Mouse (Mus musculus) midbrain, embryonic 11.5 days (tissue): ENCODE measurements around the gene Acer3. TPM values are rescaled to one million over a fixed set of nuclear protein-coding genes. Genes with fewer than 3 reads are reported as not detected.

Source experiments
- ATAC-seq: fragments of 200-750 bp; cut with Nextera tagmentation; 2 replicates; pipeline ENCODE4 v1.8.0; 2017; ENCODE audit warnings: moderate TSS enrichment, moderate library complexity; ENCODE audit not compliant: low FRiP score
- DNase-seq: peaks from one replicate; pipeline ENCODE4 v3.0.0; 2015; ENCODE audit warnings: low spot score; ENCODE audit errors: missing footprints
- H3K27ac ChIP-seq: fragments of 300-500 bp; sonication (generic); 2 replicates; pipeline ENCODE4 v1.5.1; 2014; ENCODE audit warnings: low read depth, low read length
- H3K27me3 ChIP-seq: fragments of 300-500 bp; sonication (generic); 2 replicates; pipeline ENCODE4 v1.6.1; 2014; ENCODE audit warnings: mild to moderate bottlenecking, low read length, moderate library complexity, mixed read lengths; ENCODE audit not compliant: control insufficient read depth, insufficient read depth
- H3K36me3 ChIP-seq: fragments of 300-500 bp; sonication (generic); 2 replicates; pipeline ENCODE4 v1.6.1; 2014; ENCODE audit warnings: mild to moderate bottlenecking, low read length, moderate library complexity, mixed read lengths; ENCODE audit not compliant: control insufficient read depth, insufficient read depth
- H3K4me1 ChIP-seq: fragments of 300-500 bp; sonication (generic); 2 replicates; pipeline ENCODE4 v1.6.1; 2014; ENCODE audit warnings: low read length; ENCODE audit not compliant: control insufficient read depth, insufficient read depth
- H3K4me2 ChIP-seq: fragments of 300-500 bp; sonication (generic); 2 replicates; pipeline ENCODE4 v1.6.1; 2014; ENCODE audit warnings: mild to moderate bottlenecking, moderate library complexity
- H3K4me3 ChIP-seq: fragments of 300-500 bp; sonication (generic); 2 replicates; pipeline ENCODE4 v1.5.1; 2014; ENCODE audit warnings: low read depth, low read length
- H3K9ac ChIP-seq: fragments of 300-500 bp; sonication (generic); 2 replicates; pipeline ENCODE4 v1.6.1; 2014; ENCODE audit warnings: low read length
- H3K9me3 ChIP-seq: fragments of 300-500 bp; sonication (generic); 2 replicates; pipeline ENCODE4 v1.6.1; 2016; ENCODE audit warnings: low read length; ENCODE audit not compliant: control insufficient read depth
- WGBS: fragments of 180-500 bp; shearing (Covaris S2); extraction: QIAGEN DNeasy Blood & Tissue Kit; methylation state at CpG from one replicate; pipeline ENCODE4 v1.1.7; 2014; 5-methylcytosine and 5-hydroxymethylcytosine counted together
- polyA plus RNA-seq: library from polyadenylated mRNA; unstranded; fragments of >200 nt; fragmentation: Nextera tagmentation; extraction: Ambion mirVana; gene quantifications from 2 replicates; pipeline ENCODE4 v1.2.1, GENCODE M21; 2014

The Acer3 gene
- polyA plus RNA-seq, 1 experiment from 2014 or later: 16.6 TPM

DNA sequence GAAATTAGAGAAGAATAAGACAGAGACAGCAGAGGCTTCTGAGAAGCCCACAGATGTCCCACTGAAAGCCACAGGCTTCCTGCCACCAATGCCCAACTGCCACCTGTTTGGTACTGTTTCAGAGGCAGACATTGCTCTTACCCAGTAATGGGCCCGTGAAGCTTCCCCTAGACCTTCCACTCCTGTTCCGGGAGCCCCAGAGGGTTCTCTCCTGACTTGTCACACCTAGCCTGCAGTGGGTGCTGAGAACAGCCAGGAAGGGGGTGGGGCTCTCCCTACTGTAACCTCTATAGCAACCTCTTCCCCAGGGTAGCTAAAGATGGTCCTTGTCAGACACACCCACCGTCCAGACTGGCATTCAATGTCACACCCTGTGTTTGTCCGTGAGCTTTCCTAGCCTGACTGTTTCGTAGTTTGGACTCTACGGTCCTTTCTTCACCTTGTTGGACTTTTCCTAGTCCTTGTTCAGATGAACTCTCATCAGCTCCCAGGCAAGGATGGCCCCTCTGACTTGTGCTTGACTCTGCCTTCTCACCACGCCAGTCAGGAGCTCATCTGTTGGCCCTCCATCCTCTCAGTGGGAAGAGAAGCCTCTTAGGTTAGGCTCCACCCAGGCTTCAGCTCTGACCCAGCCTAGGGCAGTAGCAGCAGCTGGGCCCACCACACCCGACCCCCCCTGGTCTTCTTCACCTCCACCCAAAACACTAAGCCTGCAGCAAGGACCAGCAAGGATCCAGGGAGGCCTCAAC is 144.5 kb downstream of the Acer3 start:
- H3K4me2 ChIP-seq: no peak overlapping the region; the same call in 1 of the 2 replicates
- peaks cover 4% of the 10 kb centered on the region for H3K4me1 ChIP-seq

DNA sequence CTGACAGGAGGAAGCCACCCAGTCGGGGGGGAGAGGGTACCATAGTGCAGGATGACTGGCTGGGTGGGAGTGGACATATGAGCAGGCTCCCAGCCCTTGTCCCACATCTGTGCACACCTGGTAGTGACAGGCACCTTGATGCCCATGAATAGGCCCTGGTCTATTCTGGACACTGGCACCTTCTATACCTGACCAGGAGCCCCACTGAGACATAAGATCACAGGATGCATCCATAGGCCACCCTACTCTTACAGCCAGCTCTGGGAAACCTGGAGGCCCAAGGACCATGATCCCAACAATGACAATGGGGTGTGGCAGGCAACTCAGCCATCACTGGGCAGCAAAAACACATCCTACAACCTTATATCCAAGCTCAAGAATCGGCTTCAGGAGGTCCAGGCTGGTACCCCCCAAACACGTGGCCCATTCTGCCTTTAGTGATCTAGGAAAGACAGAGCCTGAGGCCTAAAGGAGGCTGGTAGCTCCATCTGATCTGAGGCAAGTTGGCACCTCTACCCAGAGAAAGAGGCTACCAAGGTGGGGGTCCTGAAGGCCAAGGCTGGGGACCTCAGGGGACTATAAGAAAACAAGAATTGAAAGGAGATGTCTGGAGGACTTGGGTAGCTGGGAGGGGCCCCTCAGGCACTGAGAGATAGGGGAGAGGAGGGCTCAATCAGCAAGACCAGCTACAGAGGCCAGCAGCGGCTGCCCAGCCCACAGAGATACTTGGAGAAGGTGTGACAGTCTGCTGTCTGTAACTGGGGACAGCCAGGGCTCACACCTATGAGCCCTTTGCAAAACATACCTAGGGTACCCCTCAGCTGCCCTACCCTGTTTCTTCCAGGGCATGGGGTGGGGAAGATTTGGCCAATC is 145.9 kb downstream of the Acer3 start:
- WGBS: 71% methylated on average over 4 of the region's 4 CpGs
- peaks cover 7% of the 10 kb centered on the region for H3K4me1 ChIP-seq
- ATAC-seq: no peak
- H3K36me3 ChIP-seq: no peaks in the 10 kb centered on the region
- DNase-seq: peak; percentile 57
- no peak overlapping the region for H3K4me3 ChIP-seq
- H3K27me3 ChIP-seq: no peaks in the 10 kb centered on the region; the same call in 1 of the 2 replicates
- no peak overlapping the region for H3K4me2 ChIP-seq
- H3K9ac ChIP-seq: no peak overlapping the region
- no peaks in the 10 kb centered on the region for H3K9me3 ChIP-seq
- H3K27ac ChIP-seq: no peak overlapping the region

More for the DNA sequence above, 144.5 kb downstream of the Acer3 start:
- no peaks in the 10 kb centered on the region; the same call in 1 of the 2 replicates for H3K27me3 ChIP-seq
- no peak overlapping the region for H3K9ac ChIP-seq
- H3K36me3 ChIP-seq: no peaks in the 10 kb centered on the region
- DNase-seq: peak; percentile 78
- no peaks in the 10 kb centered on the region for H3K9me3 ChIP-seq
- H3K27ac ChIP-seq: no peak overlapping the region
- WGBS: 81% methylated on average over 8 of the region's 8 CpGs
- no peak overlapping the region for H3K4me3 ChIP-seq
- ATAC-seq: no peak

DNA sequence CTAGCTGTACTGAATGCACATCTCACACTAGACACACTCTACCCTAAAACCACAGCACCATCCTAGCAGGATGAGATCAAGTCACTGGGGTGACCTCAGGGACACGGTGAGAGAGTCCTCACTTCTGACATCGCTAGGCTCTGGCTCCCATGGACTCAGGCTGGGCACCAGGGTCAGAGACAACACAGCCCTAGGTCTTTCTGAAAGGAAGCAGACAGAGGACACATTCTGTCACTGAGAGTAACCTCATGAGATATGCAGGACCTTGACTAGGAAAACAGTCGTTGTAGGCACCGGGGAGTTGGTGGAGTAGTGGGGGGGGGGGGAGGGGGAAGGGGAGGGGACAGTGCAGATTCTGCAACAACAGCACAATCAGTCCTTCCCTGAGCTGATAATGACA is 147.6 kb downstream of the Acer3 start:
- no peak for ATAC-seq
- no peak overlapping the region for H3K27ac ChIP-seq

DNA sequence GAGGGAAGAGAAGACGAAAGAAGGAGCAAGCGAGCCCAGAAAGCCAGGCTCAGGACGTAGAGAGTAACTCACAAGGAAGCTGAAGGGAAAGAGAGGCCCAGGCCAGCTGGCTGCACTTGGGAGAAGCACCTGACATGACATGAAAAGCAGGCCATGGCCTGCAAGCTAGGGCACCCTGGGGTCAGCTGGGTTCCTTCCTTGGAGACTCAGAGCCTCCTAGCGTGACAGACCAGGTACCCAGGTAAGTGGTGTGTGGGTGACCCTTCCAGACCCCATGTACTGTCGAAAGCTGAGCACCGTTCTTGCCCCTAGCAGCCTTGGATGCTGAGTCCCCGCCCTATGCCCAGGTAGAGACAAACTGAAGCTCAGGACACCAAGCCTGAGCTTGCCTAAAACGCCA is 148.3 kb downstream of the Acer3 start:
- peak; percentile 57 for DNase-seq
- no peak for ATAC-seq
- WGBS: 82% methylated on average over 8 of the region's 8 CpGs

More for the DNA sequence above, 147.6 kb downstream of the Acer3 start:
- Histone ChIP-seq H3K4me2 (no peak overlapping the region), H3K4me3 (no peak overlapping the region), H3K9me3 (no peaks in the 10 kb centered on the region), H3K36me3 (no peaks in the 10 kb centered on the region), H3K4me1 (peaks cover 5% of the 10 kb centered on the region), H3K27me3 (no peaks in the 10 kb centered on the region), H3K9ac (no peak overlapping the region)
- DNase-seq: no peak
- WGBS: 75% methylated on average over 4 of the region's 4 CpGs

DNA sequence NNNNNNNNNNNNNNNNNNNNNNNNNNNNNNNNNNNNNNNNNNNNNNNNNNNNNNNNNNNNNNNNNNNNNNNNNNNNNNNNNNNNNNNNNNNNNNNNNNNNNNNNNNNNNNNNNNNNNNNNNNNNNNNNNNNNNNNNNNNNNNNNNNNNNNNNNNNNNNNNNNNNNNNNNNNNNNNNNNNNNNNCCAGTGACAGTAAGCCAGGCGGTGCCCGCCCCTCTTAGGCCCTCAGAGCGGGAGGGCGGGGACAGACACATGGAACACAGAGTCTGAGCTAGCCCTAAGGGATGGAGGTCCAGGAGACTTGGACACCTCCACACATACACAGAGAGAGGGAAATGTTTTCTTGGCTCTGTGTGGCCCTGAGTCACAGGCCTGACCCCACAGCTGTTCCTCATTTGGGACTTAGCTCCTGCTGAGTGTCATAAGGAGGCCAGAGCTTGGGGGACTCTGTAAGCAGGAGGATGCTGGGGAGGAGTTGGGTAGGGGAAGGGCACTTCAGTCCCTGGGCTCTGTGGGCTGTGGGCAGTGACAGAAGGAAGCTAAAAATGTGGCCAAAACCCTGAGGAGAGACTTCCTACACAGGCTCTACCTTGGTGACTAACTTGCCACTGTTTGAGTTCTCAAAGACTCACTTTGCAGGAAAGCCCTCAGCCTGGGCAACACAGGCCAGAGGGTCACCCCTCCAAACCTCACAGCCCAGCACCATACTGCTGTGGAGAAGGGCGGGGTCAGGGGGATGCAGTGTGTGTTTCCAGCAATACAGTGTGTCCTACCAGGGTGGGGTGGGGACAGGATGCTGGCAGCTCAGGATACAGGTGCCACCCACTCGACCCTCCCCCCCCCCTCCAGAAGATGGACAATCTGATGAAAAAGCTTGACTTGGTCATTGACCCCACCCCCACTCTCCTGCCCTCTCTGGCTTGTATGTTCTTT is 149.6 kb downstream of the Acer3 start:
- no peaks in the 10 kb centered on the region for H3K9me3 ChIP-seq
- no peak overlapping the region for H3K4me2 ChIP-seq
- ATAC-seq: 0 out of 2 replicates have a peak, but pooled peaks have one; percentile 38
- peak; percentile 83 for DNase-seq
- no peak overlapping the region for H3K27ac ChIP-seq
- H3K36me3 ChIP-seq: no peaks in the 10 kb centered on the region
- 54% methylated on average over 6 of the region's 6 CpGs for WGBS
- peaks cover 3% of the 10 kb centered on the region; the same call in 1 of the 2 replicates for H3K4me1 ChIP-seq
- H3K27me3 ChIP-seq: no peaks in the 10 kb centered on the region
- H3K4me3 ChIP-seq: no peak overlapping the region
- H3K9ac ChIP-seq: no peak overlapping the region

More for the DNA sequence above, 148.3 kb downstream of the Acer3 start:
- H3K27ac ChIP-seq: no peak overlapping the region
- H3K4me1 ChIP-seq: peaks cover 3% of the 10 kb centered on the region
- H3K27me3 ChIP-seq: no peaks in the 10 kb centered on the region
- H3K9me3 ChIP-seq: no peaks in the 10 kb centered on the region
- no peak overlapping the region for H3K9ac ChIP-seq
- H3K4me2 ChIP-seq: no peak overlapping the region
- no peaks in the 10 kb centered on the region for H3K36me3 ChIP-seq
- no peak overlapping the region for H3K4me3 ChIP-seq

DNA sequence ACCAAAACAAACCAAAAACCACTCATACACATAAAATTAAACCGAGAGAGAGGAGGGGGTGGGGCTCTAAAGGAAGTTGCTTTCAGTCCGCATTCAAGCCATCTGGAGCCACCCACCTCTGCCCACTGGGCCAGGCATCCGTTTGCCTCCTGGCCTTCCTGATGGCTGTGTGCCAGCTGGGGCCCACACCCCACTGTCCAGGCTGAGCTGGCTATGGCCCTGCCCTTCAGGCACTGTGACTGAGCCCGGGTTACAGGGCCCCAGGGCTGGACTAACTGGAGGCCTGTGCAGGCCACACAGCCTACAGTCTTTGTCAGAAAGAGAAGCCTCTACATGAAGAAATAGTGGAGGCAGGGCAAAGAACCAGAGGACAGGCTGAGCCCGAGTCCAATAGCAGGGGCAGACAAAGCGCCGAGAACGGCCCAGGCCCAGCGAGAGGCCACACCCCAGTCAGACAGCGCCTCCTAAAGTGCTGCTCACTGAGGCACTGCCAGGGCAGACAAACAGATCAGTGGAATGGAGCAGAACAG is 155.9 kb downstream of the Acer3 start:
- Histone ChIP-seq H3K4me1 (no peaks in the 10 kb centered on the region), H3K27ac (no peak overlapping the region), H3K4me3 (no peak overlapping the region), H3K4me2 (no peak overlapping the region), H3K36me3 (no peaks in the 10 kb centered on the region), H3K9me3 (no peaks in the 10 kb centered on the region), H3K9ac (no peak overlapping the region), H3K27me3 (no peaks in the 10 kb centered on the region)
- DNase-seq (peak; percentile 79), ATAC-seq (no peak)
- 62% methylated on average over 10 of the region's 10 CpGs for WGBS

DNA sequence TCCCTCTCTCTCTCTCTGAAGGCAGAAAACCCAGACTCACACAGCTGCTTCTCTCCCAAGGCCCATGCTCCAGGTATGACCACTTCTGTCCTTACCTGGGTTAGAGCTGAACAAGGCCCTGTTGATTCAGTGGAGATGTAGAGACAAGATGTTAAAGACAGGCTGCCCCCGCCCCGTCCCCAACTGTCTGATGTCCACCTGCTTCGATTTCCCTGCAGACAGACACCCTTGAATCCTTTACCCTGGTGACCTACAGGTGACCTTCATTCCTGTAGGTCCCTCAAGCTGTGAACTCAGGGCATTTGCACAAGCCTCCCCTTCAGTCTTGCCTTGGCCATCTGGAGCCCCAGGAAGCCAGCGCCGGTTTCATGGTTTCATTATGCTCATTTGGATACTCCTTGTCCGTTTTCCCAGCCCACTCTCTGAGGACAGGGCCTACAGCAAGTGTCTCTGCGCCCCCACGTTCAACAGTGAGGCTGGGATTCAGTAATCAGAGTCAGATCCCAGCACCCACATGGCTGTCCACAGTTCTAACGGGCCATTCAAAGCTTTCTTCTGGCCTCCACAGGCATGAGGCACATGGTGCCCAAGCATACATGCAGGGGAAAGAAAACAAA is 156.5 kb downstream of the Acer3 start:
- no peaks in the 10 kb centered on the region for H3K27me3 ChIP-seq
- H3K4me3 ChIP-seq: no peak overlapping the region
- H3K27ac ChIP-seq: no peak overlapping the region
- H3K36me3 ChIP-seq: no peaks in the 10 kb centered on the region
- H3K4me1 ChIP-seq: no peaks in the 10 kb centered on the region
- no peak overlapping the region for H3K9ac ChIP-seq
- ATAC-seq: no peak
- no peaks in the 10 kb centered on the region for H3K9me3 ChIP-seq
- no peak overlapping the region for H3K4me2 ChIP-seq
- 81% methylated on average over 9 of the region's 9 CpGs for WGBS
- DNase-seq: no peak

DNA sequence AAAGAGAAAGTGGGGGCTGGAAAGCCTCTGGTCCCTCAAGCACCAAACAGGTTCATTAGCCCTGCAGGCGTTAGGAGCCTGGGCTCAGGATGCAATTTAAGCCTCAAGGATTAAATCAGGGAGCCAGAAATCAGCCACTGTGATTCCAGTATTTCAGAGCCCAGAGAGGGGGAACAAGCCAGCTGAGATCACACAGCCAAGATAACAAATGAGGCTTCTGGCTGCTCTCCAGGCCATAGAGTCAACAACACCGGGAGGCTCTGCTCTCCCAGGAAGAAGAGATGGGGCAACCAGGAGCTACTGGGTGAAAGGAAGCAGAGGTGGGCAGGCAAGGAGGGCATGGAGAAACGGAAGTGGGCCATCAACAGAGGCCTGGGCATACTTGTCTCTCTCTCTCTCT is 157.3 kb downstream of the Acer3 start:
- H3K4me1 ChIP-seq: no peaks in the 10 kb centered on the region
- H3K27me3 ChIP-seq: no peaks in the 10 kb centered on the region
- no peak for ATAC-seq
- H3K4me2 ChIP-seq: no peak overlapping the region
- no peaks in the 10 kb centered on the region for H3K9me3 ChIP-seq
- no peak for DNase-seq
- no peak overlapping the region for H3K4me3 ChIP-seq
- H3K36me3 ChIP-seq: no peaks in the 10 kb centered on the region
- H3K9ac ChIP-seq: no peak overlapping the region
- no peak overlapping the region for H3K27ac ChIP-seq
- WGBS: 65% methylated on average over 3 of the region's 3 CpGs
